Mouse (Mus musculus): Measurements from ENCODE around the gene Vapa. TPM values are rescaled to one million over a fixed set of nuclear protein-coding genes. Genes with fewer than 3 reads are reported as not detected.

Gene Vapa
- polyA plus RNA-seq, 1 experiment: 58.3 TPM

DNA sequence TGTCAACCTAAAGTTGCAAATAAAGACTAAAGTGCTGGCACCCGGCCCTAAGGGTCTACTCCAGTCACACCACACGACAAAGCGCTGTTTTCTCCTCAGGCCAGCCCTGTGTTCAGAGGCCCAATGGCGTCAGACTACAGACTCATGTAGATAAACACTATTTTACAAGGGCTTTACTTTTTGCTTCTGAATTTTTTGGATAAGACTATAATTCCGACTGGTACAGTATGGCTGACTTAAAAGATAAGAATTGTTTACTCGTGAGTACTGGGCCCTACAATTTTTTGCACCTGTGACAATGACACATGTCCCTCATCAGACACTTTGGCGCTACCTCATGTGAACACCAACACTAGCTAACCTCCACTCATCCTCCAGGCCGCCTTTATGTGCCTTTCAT, 42.7 kb upstream of the Vapa start:
- H3K79me3 ChIP-seq (ENCODE audit: low read depth): peaks cover 2% of the 10 kb centered on the region
- TF ChIP-seq USF1 (IDR thresholded peaks at IDR 0.05; ENCODE audit: low read depth) (no peak), MYOG (IDR thresholded peaks at IDR 0.05; ENCODE audit: control insufficient read depth, extremely low read depth, insufficient read length) (no peak), FOSL1 (IDR thresholded peaks at IDR 0.05; ENCODE audit: insufficient read depth, low read length, poor library complexity, severe bottlenecking) (no peak), CTCF (IDR thresholded peaks at IDR 0.05; ENCODE audit: control insufficient read depth, insufficient read depth, insufficient read length) (no peak), CEBPB (IDR thresholded peaks at IDR 0.05; ENCODE audit: low read depth) (no peak), MAX (IDR thresholded peaks at IDR 0.05) (no peak), MYOD1 (IDR thresholded peaks at IDR 0.05; ENCODE audit: control insufficient read depth, insufficient read length, low read depth) (no peak)
- peaks cover 18% of the 10 kb centered on the region for H3K79me2 ChIP-seq (ENCODE audit: control insufficient read depth, insufficient read depth)
- no peaks in the 10 kb centered on the region for H3K27me3 ChIP-seq (ENCODE audit: control insufficient read depth, insufficient read depth, insufficient read length)
- no peak overlapping the region for H3K4me3 ChIP-seq (ENCODE audit: insufficient read depth, poor library complexity, severe bottlenecking)
- peaks cover 34% of the 10 kb centered on the region for H3K36me3 ChIP-seq (ENCODE audit: control insufficient read depth, insufficient read depth)
- H3ac ChIP-seq (ENCODE audit: control insufficient read depth, insufficient read length, low read depth): no peak overlapping the region

DNA sequence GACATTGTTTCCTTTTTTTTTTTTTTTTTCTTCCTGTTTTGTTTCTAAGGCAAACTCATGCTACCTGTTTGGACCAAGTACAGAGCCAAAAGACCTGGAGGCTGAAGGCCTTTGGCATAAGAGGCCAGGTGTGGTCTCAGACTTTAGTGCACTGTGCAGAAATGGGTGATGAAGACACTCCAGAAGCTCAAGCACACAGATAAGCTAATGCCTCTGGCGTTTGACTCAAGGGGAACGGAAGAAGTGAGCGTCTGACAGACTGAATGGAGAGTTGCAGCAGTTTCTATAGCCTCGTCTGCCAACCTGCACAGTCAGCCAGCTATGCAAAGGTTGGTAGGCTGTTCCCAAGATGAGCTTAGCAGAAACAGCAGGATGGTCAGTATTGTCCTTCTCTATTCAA, 42.3 kb upstream of the Vapa start:
- Histone ChIP-seq H3K36me3 (ENCODE audit: control insufficient read depth, insufficient read depth) (peaks cover 38% of the 10 kb centered on the region), H3K27me3 (ENCODE audit: control insufficient read depth, insufficient read depth, insufficient read length) (no peaks in the 10 kb centered on the region), H3K4me3 (ENCODE audit: insufficient read depth, poor library complexity, severe bottlenecking) (no peak overlapping the region), H3K79me2 (ENCODE audit: control insufficient read depth, insufficient read depth) (peaks cover 18% of the 10 kb centered on the region), H3ac (ENCODE audit: control insufficient read depth, insufficient read length, low read depth) (no peak overlapping the region), H3K79me3 (ENCODE audit: low read depth) (peaks cover 2% of the 10 kb centered on the region)
- no peak for TF ChIP-seq USF1 (IDR thresholded peaks at IDR 0.05; ENCODE audit: low read depth)
- no peak for TF ChIP-seq MYOG (IDR thresholded peaks at IDR 0.05; ENCODE audit: control insufficient read depth, extremely low read depth, insufficient read length)
- TF ChIP-seq MAX (IDR thresholded peaks at IDR 0.05): no peak
- no peak for TF ChIP-seq FOSL1 (IDR thresholded peaks at IDR 0.05; ENCODE audit: insufficient read depth, low read length, poor library complexity, severe bottlenecking)
- TF ChIP-seq MYOD1 (IDR thresholded peaks at IDR 0.05; ENCODE audit: control insufficient read depth, insufficient read length, low read depth): no peak
- no peak for TF ChIP-seq CEBPB (IDR thresholded peaks at IDR 0.05; ENCODE audit: low read depth)
- TF ChIP-seq CTCF (IDR thresholded peaks at IDR 0.05; ENCODE audit: control insufficient read depth, insufficient read depth, insufficient read length): no peak

GRCm38 (mm10) chr17:65650598-65650997, 37.2 kb upstream of the Vapa start:
- Histone ChIP-seq H3K79me2 (ENCODE audit: control insufficient read depth, insufficient read depth) (no peaks in the 10 kb centered on the region), H3K27me3 (ENCODE audit: control insufficient read depth, insufficient read depth, insufficient read length) (no peaks in the 10 kb centered on the region), H3K79me3 (ENCODE audit: low read depth) (no peaks in the 10 kb centered on the region), H3K36me3 (ENCODE audit: control insufficient read depth, insufficient read depth) (peaks cover 41% of the 10 kb centered on the region), H3ac (ENCODE audit: control insufficient read depth, insufficient read length, low read depth) (no peak overlapping the region), H3K4me3 (ENCODE audit: insufficient read depth, poor library complexity, severe bottlenecking) (no peak overlapping the region)
- TF ChIP-seq MYOD1 (IDR thresholded peaks at IDR 0.05; ENCODE audit: control insufficient read depth, insufficient read length, low read depth): no peak
- no peak for TF ChIP-seq MAX (IDR thresholded peaks at IDR 0.05)
- no peak for TF ChIP-seq FOSL1 (IDR thresholded peaks at IDR 0.05; ENCODE audit: insufficient read depth, low read length, poor library complexity, severe bottlenecking)
- TF ChIP-seq USF1 (IDR thresholded peaks at IDR 0.05; ENCODE audit: low read depth): no peak
- TF ChIP-seq CTCF (IDR thresholded peaks at IDR 0.05; ENCODE audit: control insufficient read depth, insufficient read depth, insufficient read length): no peak

GRCm38 (mm10) chr17:65649175-65649493, 35.8 kb upstream of the Vapa start:
- H3K27me3 ChIP-seq (ENCODE audit: control insufficient read depth, insufficient read depth, insufficient read length): no peaks in the 10 kb centered on the region
- H3ac ChIP-seq (ENCODE audit: control insufficient read depth, insufficient read length, low read depth): no peak overlapping the region
- TF ChIP-seq MYOG (IDR thresholded peaks at IDR 0.05; ENCODE audit: control insufficient read depth, extremely low read depth, insufficient read length): no peak
- TF ChIP-seq USF1 (IDR thresholded peaks at IDR 0.05; ENCODE audit: low read depth): no peak
- no peak overlapping the region for H3K4me3 ChIP-seq (ENCODE audit: insufficient read depth, poor library complexity, severe bottlenecking)
- H3K79me2 ChIP-seq (ENCODE audit: control insufficient read depth, insufficient read depth): no peaks in the 10 kb centered on the region
- no peaks in the 10 kb centered on the region for H3K79me3 ChIP-seq (ENCODE audit: low read depth)
- peaks cover 41% of the 10 kb centered on the region for H3K36me3 ChIP-seq (ENCODE audit: control insufficient read depth, insufficient read depth)

DNA sequence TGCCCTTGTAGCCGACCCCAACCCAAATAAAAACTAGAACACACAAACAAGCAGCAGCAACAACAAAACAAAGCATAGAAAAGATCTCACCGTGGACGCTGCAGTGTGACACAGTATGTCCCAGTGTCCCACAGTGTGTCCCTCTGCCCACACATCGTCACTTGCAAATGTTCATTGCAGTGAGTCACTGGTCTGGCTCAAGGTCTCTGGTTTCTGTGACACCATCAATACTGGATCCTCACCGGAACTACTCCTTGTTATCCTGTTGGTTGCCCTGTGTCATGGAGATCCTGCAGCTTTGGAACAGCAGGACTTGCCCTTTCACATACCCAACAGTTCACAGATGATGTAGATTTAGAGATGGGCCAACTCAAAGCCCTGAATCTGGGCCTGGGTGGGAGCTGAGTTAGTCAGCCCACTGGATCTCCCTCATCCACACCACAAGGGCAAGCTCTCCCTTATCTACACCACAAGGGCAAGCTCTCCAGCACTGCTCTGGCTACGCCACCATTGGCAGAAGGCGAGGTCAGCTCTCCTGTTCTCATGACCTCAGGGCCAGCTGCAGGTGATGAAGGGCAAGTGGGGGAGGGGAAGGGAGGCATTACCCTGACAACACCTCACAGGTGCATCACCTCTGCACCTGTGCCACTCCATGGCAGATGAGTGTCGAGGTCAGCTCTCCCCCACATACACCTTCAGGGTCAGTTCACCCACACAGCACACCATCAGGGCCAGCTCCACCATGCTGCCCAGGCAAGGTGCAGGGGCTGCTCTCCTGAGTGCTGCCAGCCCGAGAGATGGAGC, 35.2 kb upstream of the Vapa start:
- Histone ChIP-seq H3K79me2 (ENCODE audit: control insufficient read depth, insufficient read depth) (no peaks in the 10 kb centered on the region), H3K36me3 (ENCODE audit: control insufficient read depth, insufficient read depth) (peaks cover 36% of the 10 kb centered on the region), H3ac (ENCODE audit: control insufficient read depth, insufficient read length, low read depth) (no peak overlapping the region), H3K27me3 (ENCODE audit: control insufficient read depth, insufficient read depth, insufficient read length) (no peaks in the 10 kb centered on the region), H3K79me3 (ENCODE audit: low read depth) (no peaks in the 10 kb centered on the region), H3K4me3 (ENCODE audit: insufficient read depth, poor library complexity, severe bottlenecking) (no peak overlapping the region)
- no peak for TF ChIP-seq FOSL1 (IDR thresholded peaks at IDR 0.05; ENCODE audit: insufficient read depth, low read length, poor library complexity, severe bottlenecking)
- TF ChIP-seq USF1 (IDR thresholded peaks at IDR 0.05; ENCODE audit: low read depth): no peak
- no peak for TF ChIP-seq CEBPB (IDR thresholded peaks at IDR 0.05; ENCODE audit: low read depth)
- no peak for TF ChIP-seq MYOD1 (IDR thresholded peaks at IDR 0.05; ENCODE audit: control insufficient read depth, insufficient read length, low read depth)
- TF ChIP-seq MAX (IDR thresholded peaks at IDR 0.05): no peak
- no peak for TF ChIP-seq MYOG (IDR thresholded peaks at IDR 0.05; ENCODE audit: control insufficient read depth, extremely low read depth, insufficient read length)
- no peak for TF ChIP-seq CTCF (IDR thresholded peaks at IDR 0.05; ENCODE audit: control insufficient read depth, insufficient read depth, insufficient read length)

GRCm38 (mm10) chr17:65647961-65648360, 34.6 kb upstream of the Vapa start:
- no peak overlapping the region for H3K4me3 ChIP-seq (ENCODE audit: insufficient read depth, poor library complexity, severe bottlenecking)
- H3K79me2 ChIP-seq (ENCODE audit: control insufficient read depth, insufficient read depth): no peaks in the 10 kb centered on the region
- H3K79me3 ChIP-seq (ENCODE audit: low read depth): no peaks in the 10 kb centered on the region
- H3K36me3 ChIP-seq (ENCODE audit: control insufficient read depth, insufficient read depth): peaks cover 30% of the 10 kb centered on the region
- no peak overlapping the region for H3ac ChIP-seq (ENCODE audit: control insufficient read depth, insufficient read length, low read depth)
- no peaks in the 10 kb centered on the region for H3K27me3 ChIP-seq (ENCODE audit: control insufficient read depth, insufficient read depth, insufficient read length)
- no peak for TF ChIP-seq CTCF (IDR thresholded peaks at IDR 0.05; ENCODE audit: control insufficient read depth, insufficient read depth, insufficient read length)
- TF ChIP-seq MYOD1 (IDR thresholded peaks at IDR 0.05; ENCODE audit: control insufficient read depth, insufficient read length, low read depth): no peak
- TF ChIP-seq MAX (IDR thresholded peaks at IDR 0.05): no peak
- no peak for TF ChIP-seq FOSL1 (IDR thresholded peaks at IDR 0.05; ENCODE audit: insufficient read depth, low read length, poor library complexity, severe bottlenecking)
- no peak for TF ChIP-seq USF1 (IDR thresholded peaks at IDR 0.05; ENCODE audit: low read depth)
- TF ChIP-seq MYOG (IDR thresholded peaks at IDR 0.05; ENCODE audit: control insufficient read depth, extremely low read depth, insufficient read length): no peak
- TF ChIP-seq CEBPB (IDR thresholded peaks at IDR 0.05; ENCODE audit: low read depth): no peak
